Mouse (Mus musculus): Measurements from ENCODE around the gene Fam83f. TPM values are rescaled to one million over a fixed set of nuclear protein-coding genes. Genes with fewer than 3 reads are reported as not detected.

The Fam83f gene
- polyA plus RNA-seq, 1 experiment from 2014 or later: 0.12 TPM

- no peak for ATAC-seq (ENCODE audit: low read depth)
- Histone ChIP-seq H3K9ac (replicated peaks; ENCODE audit: low read depth, low read length) (no peak overlapping the region), H3K9me3 (ENCODE audit: control insufficient read depth, low read length) (no peaks in the 10 kb centered on the region), H3K4me2 (ENCODE audit: low read depth, low read length) (no peak overlapping the region), H3K27me3 (ENCODE audit: control insufficient read depth, insufficient read depth, low read length) (no peaks in the 10 kb centered on the region), H3K36me3 (ENCODE audit: control insufficient read depth, insufficient read depth, low read length) (no peaks in the 10 kb centered on the region), H3K4me1 (ENCODE audit: control insufficient read depth, insufficient read depth, low read length) (no peaks in the 10 kb centered on the region; the same call in 1 of the 2 replicates), H3K27ac (ENCODE audit: low read depth, low read length) (no peak overlapping the region), H3K4me3 (ENCODE audit: low read depth, low read length) (no peak overlapping the region)
- 91% methylated on average over 1 of the region's 1 CpGs for WGBS
Measured at GRCm38 (mm10) chr15:80741836-80742235, 70.2 kb downstream of the Fam83f start.

GRCm38 (mm10) chr15:80742991-80743474 is 71.4 kb downstream of the Fam83f start:
- 93% methylated on average over 3 of the region's 3 CpGs for WGBS
- Histone ChIP-seq H3K9me3 (ENCODE audit: control insufficient read depth, low read length) (no peaks in the 10 kb centered on the region), H3K27ac (ENCODE audit: low read depth, low read length) (no peak overlapping the region), H3K4me3 (ENCODE audit: low read depth, low read length) (no peak overlapping the region), H3K4me2 (ENCODE audit: low read depth, low read length) (no peak overlapping the region), H3K4me1 (ENCODE audit: control insufficient read depth, insufficient read depth, low read length) (no peaks in the 10 kb centered on the region; the same call in 1 of the 2 replicates), H3K9ac (replicated peaks; ENCODE audit: low read depth, low read length) (no peak overlapping the region), H3K36me3 (ENCODE audit: control insufficient read depth, insufficient read depth, low read length) (no peaks in the 10 kb centered on the region), H3K27me3 (ENCODE audit: control insufficient read depth, insufficient read depth, low read length) (no peaks in the 10 kb centered on the region)
- ATAC-seq (ENCODE audit: low read depth): no peak

GRCm38 (mm10) chr15:80743606-80744005 is 72.0 kb downstream of the Fam83f start:
- no peak for ATAC-seq (ENCODE audit: low read depth)
- Histone ChIP-seq H3K4me1 (ENCODE audit: control insufficient read depth, insufficient read depth, low read length) (no peaks in the 10 kb centered on the region; the same call in 1 of the 2 replicates), H3K36me3 (ENCODE audit: control insufficient read depth, insufficient read depth, low read length) (no peaks in the 10 kb centered on the region), H3K9me3 (ENCODE audit: control insufficient read depth, low read length) (no peaks in the 10 kb centered on the region), H3K4me2 (ENCODE audit: low read depth, low read length) (no peak overlapping the region), H3K4me3 (ENCODE audit: low read depth, low read length) (no peak overlapping the region), H3K27me3 (ENCODE audit: control insufficient read depth, insufficient read depth, low read length) (no peaks in the 10 kb centered on the region), H3K27ac (ENCODE audit: low read depth, low read length) (no peak overlapping the region), H3K9ac (replicated peaks; ENCODE audit: low read depth, low read length) (no peak overlapping the region)
- WGBS: 90% methylated on average over 7 of the region's 7 CpGs

GRCm38 (mm10) chr15:80744667-80745422 is 73.2 kb downstream of the Fam83f start:
- H3K27ac ChIP-seq (ENCODE audit: low read depth, low read length): no peak overlapping the region
- no peaks in the 10 kb centered on the region for H3K4me1 ChIP-seq (ENCODE audit: control insufficient read depth, insufficient read depth, low read length)
- ATAC-seq (ENCODE audit: low read depth): no peak
- no peaks in the 10 kb centered on the region for H3K36me3 ChIP-seq (ENCODE audit: control insufficient read depth, insufficient read depth, low read length)
- no peak overlapping the region for H3K4me2 ChIP-seq (ENCODE audit: low read depth, low read length)
- H3K9ac ChIP-seq (replicated peaks; ENCODE audit: low read depth, low read length): no peak overlapping the region
- no peaks in the 10 kb centered on the region for H3K27me3 ChIP-seq (ENCODE audit: control insufficient read depth, insufficient read depth, low read length)
- H3K9me3 ChIP-seq (ENCODE audit: control insufficient read depth, low read length): no peaks in the 10 kb centered on the region
- no peak overlapping the region for H3K4me3 ChIP-seq (ENCODE audit: low read depth, low read length)
- WGBS: 90% methylated on average over 3 of the region's 3 CpGs

GRCm38 (mm10) chr15:80748979-80749378 is 77.3 kb downstream of the Fam83f start:
- no peak overlapping the region for H3K9ac ChIP-seq (replicated peaks; ENCODE audit: low read depth, low read length)
- no peaks in the 10 kb centered on the region for H3K4me1 ChIP-seq (ENCODE audit: control insufficient read depth, insufficient read depth, low read length)
- 83% methylated on average over 5 of the region's 5 CpGs for WGBS
- no peak overlapping the region for H3K4me2 ChIP-seq (ENCODE audit: low read depth, low read length)
- no peaks in the 10 kb centered on the region for H3K27me3 ChIP-seq (ENCODE audit: control insufficient read depth, insufficient read depth, low read length)
- H3K4me3 ChIP-seq (ENCODE audit: low read depth, low read length): no peak overlapping the region
- no peak overlapping the region for H3K27ac ChIP-seq (ENCODE audit: low read depth, low read length)
- H3K9me3 ChIP-seq (ENCODE audit: control insufficient read depth, low read length): no peaks in the 10 kb centered on the region
- H3K36me3 ChIP-seq (ENCODE audit: control insufficient read depth, insufficient read depth, low read length): no peaks in the 10 kb centered on the region
- no peak for ATAC-seq (ENCODE audit: low read depth)

Small RNA genes within 50 kb of the gene (microRNA-seq; reads per million reads assigned to microRNA genes)
- not detected for gene Mir6957

Other genes with a start within 250 kb of the Fam83f start
- gene Enthd1, start 106.7 kb upstream of the Fam83f start, polyA plus RNA-seq (2014; fragmentation: Nextera tagmentation; extraction: Ambion mirVana): not detected in 2 replicates
- 0.32 and 0.37 TPM in 2 replicates for gene Grap2, start 99.3 kb upstream of the Fam83f start, polyA plus RNA-seq (2014; fragmentation: Nextera tagmentation; extraction: Ambion mirVana)
- gene Tnrc6b, start 39.5 kb downstream of the Fam83f start, polyA plus RNA-seq (2014; fragmentation: Nextera tagmentation; extraction: Ambion mirVana): 26.5 and 27.4 TPM in 2 replicates